Mouse (Mus musculus) activated CD4-positive, CD25-positive, alpha-beta regulatory T cell, adult 4 months (primary cell): ENCODE measurements around the gene U2surp. TPM values are rescaled to one million over a fixed set of nuclear protein-coding genes. Genes with fewer than 3 reads are reported as not detected.

Source experiments
- ATAC-seq: one replicate; pipeline ENCODE4 v1.8.0; 2017
- polyA plus RNA-seq, 2 experiments: library from polyadenylated mRNA; unstranded; fragments of 100-300 nt; shearing (Covaris generic); gene quantifications; one replicate each; pipeline ENCODE4 v1.2.1; 2017

U2surp gene
- polyA plus RNA-seq = 100 to 1,000 TPM; 173 to 228 TPM

DNA sequence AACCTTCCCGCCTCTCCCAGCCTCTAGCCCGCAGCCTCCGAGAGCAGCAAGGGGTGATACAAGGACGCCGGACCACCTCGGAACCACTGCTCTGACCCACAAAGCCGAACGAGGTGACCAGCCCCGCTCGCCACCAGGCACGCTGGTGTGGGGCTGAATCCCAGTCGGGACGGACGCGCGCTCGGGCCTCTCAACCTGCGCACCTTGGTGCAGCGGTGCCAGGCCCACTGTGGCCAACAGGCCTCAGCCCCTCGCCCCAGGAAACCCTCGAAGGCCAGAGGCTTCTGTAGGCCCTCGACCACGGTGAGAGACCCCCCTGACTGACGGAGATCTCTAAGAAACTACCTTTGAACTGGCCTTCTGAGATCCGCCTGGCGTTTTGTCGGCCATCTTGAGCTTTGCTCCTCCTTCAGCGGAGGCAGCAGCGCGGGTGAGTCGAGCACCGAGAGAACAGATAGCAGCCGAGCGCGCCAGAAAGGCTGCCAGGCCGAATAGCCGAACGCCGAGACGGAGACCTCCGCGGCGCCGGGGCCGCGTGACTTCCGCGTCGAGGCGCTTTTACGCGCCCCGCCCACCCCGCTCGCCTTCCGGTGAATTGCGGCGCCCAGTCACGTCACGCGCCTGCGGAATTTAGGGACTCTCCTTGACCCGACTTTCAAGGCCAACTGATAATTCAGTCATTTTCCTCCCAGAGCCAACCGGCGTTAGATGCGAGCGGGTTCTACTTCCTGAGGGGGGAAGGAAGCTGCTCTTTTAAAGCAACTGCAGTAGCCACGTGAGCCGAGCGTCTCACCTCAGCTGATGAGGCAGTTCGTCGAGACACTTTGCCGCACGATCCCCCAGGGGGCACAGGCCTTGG, at the start of gene U2surp:
Gene U2surp (minus strand): TSS at position 525 of the 859 bp plus-strand sequence.
- peak; percentile 92 for ATAC-seq

DNA sequence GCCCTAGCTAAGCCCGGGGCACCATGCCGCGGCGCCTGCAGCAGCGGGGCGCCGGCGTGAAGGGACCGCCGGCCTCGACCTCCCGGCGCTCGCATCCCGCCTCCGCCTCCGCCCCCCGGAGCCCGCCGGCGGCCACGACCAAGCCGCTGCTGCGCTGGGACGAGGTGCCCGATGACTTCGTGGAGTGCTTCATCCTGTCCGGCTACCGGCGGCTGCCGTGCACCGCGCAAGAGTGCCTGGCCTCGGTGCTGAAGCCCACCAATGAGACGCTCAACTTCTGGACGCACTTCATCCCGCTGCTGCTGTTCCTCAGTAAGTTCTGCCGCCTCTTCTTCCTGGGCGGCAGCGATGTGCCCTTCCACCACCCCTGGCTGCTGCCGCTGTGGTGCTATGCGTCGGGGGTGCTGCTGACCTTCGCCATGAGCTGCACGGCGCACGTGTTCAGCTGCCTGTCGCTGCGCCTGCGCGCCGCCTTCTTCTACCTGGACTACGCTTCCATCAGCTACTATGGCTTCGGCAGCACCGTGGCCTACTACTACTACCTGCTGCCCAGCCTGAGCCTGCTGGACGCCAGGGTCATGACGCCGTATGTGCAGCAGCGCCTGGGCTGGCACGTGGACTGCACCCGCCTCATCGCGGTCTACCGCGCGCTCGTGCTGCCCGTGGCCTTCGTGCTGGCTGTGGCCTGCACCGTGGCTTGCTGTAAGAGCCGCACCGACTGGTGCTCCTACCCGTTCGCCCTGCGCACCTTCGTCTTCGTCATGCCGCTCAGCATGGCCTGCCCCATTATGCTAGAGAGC, 48.3 kb upstream of the U2surp start:
- no peak for ATAC-seq

DNA sequence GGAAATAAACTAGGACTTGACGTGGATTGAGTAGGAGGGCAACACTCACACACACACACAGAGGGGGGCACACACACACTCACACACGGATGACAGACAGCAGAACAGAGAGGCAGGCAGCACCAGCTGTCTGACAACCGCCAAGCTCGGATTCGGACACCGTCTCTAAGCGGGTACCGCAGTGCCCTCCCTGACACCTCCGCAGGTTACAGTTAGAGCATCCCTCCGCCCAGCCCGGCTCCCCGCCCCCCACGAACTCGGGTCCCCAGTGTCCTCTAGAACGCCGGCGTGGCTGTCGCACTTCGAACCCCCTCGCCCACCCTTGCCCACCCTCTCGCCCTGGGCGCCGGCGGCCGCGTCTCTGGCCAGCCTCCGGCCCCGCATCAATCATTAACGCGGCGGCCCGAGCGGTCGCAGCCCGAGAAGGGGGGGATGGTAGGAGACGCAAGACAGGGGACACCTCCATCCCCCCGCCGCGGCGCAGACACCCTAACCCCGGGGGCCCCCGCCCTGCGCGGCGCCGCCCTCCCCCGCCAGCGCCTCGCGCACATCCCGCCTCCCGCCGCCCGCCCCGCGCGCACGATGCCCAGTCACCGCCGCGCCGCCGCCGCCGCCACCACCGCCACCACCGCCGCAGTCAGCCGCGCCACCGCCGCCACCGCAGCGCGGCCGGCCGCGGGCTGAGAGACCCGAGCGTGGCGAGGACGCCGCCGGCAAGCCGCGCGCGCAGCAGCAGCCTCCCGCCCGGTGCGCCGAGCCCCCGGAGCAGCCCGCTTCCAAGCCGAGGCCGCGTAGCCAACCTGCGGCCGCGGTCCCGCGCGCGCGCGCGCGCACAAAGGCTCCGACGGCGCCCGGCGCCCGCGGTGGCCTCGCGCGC, 47.5 kb upstream of the U2surp start, which contains the start of gene Paqr9:
Gene Paqr9 (plus strand): TSS at position 599 of the 877 bp plus-strand sequence.
- ATAC-seq = no peak

DNA sequence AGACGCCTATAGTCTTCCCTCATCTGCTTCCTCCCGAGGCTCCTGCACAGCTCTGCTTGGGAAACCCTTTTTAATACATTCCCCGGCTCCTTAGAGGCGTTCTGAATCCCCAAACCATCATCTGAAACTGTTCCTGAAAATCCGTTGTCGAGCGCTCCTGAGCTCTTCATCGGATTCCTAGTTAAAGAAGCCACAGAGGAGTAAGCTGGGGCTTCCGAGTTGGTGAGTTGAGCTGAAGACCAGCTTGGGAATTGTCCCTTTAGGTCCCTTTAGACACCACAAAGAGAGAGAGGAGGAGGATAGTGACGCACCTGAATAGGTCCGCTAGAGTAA, 46.9 kb upstream of the U2surp start:
- no peak for ATAC-seq

DNA sequence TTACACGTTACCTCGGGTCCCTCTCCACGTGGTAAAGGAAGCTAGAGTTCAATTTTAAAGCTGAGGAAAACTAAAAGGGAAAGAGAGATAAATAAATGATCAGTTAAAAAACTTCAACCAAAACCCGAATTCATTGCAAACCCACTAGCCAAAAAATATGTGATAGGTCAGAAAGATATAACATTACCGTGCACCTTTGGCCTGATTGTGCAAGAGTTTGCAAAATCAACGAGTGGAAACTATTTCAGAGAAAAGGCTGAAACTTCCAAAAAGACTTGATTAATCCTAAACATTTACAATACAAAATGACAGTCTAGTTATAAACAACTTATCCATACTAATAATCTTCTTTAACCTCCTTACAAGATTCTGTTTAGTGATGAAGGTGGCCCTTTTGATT, 45.9 kb upstream of the U2surp start:
- ATAC-seq = no peak

DNA sequence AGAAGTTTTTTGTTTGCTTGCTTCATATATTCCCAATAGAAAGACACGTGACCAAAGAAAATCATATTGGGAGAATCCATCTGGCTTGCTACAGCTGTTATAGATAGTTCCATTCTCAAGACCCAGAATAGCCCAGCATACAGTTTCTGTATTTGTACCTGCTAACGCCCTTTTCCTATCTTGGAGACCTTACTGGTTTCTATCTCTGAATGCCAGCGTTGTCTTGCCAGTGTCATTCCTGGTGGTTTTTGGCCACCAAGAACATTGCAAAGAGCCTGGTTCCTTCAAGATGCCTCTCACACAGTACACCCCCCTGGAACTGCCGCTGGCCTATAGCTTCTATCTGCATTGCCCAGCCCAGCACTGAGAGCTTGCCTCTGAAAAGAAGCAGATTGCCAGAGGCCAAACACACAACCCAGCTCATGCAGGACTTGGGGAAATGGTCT, 44.3 kb upstream of the U2surp start:
- ATAC-seq = no peak

DNA sequence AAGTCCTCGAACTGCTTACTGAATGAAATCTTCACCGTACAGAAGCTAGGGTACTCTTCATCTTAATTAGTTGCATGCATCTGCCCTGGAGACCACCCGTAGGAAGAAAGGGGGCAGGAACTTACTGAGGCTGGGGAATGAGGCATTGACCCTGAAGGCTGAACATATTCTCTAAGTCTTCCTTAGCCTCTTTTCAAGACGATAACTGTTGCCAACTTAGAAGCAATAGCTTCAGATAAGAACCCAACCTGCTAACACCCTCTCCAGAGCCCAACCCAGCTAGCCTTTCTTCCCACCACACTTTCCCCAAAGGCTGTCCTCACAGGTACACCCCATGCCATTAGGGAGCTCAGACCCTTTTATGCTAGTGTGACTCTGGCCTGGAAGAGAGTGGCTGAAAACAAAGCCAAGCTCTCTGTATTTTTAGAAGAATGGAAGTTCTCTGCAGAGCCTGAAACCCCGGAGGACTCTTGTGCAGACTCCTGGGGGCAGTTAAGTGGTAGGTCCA, 43.5 kb upstream of the U2surp start:
- no peak for ATAC-seq

DNA sequence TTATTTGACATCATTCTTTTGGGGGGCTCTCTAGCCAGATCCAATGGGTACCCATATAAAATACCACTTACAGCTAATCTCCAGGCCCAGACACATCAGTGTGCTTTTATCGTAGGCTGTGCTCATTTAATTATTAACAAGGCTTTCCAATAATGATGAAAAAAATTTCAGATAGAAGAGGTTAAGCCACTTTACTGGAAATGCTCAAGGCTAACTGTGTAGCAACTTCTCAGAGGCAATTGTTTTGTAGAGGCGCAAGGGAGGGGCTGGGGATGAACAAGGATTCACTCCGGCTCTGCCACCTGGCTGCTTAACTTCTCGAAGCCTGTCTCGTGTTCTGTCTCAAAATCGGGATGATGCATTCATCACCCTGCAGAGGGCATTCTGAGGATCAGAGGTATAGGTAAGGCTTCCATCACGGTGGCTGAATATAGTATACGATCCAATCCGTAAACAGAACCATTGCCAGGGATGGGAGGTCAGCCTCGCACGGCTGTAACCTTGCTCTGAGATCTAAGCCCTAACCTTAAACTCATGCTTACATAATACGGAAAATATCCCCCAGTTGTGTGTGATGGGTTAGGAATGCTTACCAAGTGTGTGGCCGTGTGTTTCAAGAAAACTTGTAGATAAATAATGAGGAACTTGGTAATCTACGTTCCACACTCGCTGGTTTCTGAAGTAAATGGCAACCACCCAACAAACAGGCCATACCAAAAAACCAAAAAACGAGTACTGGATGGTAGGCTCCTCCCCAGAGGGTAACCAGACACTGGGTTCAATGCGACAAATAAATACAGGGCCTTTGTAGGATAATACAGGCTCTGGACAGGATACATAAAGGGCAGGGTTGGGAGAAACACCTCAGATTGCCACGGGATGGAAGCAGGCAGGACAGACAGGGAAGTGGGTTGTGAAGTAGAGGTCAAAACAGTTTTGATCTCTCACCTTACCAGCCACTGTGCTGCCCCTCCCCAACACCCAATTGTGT, 42.7 kb upstream of the U2surp start:
- no peak for ATAC-seq

DNA sequence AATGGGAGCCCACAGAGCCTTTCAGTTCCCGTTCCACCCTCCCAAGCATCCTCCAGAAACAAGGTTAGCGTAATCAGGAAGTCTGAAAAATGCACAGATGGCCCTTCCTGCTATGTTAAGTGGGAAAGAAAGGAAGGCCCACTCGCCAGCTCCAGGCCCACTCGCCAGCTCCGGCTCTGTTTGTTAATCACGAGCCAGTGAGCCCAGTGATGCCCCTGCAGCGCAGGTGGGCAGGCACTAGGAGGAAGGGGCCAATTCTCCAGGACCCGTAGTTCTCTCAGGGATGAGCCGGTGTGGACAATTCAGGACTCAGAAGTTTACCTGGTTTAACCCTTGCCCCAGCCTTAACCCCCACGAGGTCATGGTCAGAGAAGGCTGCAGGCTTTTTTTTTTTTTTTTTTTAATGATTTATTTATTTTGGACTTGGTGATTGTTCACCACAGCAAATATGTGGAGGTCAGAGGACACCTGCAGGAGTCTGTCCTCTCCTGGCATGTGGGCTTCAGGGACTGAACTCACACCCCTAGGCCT, 40.4 kb upstream of the U2surp start:
- no peak for ATAC-seq

DNA sequence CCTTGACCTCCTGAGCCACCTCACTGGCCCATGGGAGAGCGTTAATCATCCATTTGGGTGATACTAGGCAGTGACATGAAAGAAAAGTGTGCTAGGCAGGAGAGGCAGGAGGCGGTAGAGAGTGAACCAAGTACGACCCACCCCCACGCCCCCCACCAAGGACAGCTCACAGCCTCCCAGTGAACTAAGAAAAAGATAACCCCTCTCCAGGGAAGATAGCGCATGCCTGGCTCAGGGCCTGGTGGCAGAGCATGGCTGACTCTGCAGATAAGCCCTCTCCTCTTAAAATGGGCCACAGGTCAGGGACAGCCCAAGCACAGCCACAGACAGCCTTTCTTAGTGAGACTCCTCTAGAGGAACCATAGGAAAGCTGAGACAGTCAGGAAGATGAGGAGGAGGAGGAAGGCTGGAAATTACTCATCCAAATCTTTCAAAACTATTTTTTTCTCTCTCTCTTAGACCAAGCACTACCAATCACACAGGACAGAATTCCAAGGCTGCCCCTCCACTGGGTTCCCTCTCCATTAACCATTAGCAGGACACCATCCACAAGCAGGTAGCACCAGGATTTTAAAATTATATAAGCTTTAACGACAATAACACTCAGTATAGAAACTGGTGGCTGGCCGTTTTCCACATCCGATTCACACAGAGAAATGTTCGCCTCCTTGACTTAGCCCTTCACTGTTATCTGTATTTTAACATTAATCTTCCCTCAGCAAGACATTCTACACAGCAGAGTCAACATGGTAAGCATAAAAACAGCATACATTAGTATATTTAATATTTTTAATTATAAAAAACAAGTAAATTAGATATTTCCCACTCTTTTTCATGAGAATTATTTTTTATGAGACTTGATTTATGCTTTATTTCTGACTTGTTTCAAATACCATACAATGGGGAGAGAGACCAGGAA, 39.3 kb upstream of the U2surp start:
- ATAC-seq = no peak

DNA sequence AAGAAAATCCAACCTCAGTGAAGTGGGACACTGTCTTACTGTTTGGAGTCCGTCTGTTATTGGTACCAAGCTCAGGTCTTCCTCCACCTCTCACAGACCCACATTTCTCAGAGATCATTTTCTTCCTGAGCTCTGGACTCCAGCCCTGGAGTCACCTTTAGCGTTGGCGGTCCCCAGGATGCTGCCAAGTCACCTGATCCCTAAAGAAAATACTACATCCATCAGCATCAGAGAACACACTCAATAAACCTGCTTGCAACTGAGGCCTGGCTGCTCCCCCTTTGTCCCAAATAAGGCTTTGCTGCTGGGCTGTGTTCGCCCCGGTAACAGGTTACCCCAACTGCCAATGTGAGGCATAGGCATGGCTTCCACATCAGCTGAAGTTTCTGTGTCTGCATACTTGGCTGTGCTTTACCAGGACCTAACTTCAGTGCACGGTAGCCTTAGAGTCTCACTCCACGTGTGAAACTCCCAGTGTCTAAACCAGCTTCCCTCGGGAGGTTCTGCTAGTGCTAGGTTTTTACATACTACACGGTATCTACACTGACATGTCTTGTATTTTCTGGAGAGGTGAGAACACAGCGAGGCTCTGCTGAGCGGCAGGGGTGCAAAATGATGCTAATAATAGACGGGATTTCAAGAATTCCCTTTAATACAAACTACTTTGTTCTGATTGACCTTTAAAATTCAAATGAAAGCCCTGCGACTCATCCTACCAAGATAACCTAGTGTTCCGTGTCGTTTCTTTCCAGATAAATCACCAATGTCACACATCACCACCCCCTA, 38.0 kb upstream of the U2surp start:
- ATAC-seq = no peak

DNA sequence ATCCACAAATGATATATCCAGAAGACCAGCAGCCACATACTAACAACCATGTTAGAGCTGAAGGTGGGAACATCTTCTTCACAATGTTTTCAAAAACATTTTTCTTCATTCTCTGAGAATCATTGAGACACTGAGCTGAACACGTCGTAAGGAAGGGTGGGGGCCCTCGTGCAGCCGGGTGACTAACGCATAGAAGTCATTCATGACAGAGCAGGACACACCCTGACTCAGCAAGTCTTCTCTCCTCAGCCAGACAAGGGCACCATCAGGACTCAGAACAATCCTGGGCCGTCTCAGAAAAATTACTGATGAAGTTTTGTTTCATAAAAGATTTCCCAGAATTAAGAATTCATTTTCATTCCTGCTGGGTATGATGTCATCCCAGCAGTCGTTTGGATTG, 34.9 kb upstream of the U2surp start:
- ATAC-seq = no peak

DNA sequence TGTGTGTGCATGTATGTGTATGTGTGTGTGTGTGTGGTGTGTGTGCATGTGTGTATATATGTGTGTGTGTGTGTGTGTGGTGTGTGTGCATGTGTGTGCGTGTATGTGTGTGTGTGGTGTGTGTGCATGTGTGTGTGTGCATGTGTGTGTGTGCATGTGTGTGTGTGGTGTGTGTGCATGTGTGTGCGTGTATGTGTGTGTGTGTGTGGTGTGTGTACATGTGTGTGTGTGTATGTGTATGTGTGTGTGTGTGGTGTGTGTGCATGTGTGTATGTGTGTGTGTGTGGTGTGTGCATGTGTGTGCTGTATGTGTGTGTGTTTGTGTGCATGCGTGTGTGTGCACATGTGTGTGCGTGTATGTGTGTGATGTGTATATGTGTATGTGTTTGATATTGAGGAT, 32.8 kb upstream of the U2surp start:
- ATAC-seq = no peak

DNA sequence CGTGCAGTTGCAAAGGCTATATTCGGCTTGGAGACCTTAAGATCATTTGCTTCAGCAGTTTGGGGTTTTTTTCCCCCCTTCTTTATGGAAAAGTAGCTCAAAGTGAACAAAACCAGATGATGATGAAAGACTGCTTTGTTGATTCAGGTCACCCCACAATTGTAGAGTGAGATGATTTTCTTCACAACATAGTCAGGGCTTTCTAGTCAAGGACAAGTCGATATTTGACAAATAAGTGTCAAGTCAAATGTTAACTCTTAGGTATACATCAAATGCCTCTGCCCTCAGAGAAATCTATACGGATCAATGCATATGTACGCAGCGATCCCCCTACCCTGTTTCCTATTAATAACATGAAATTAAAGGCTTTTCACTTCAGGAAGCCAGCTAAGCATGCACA, 30.7 kb upstream of the U2surp start:
- no peak for ATAC-seq

DNA sequence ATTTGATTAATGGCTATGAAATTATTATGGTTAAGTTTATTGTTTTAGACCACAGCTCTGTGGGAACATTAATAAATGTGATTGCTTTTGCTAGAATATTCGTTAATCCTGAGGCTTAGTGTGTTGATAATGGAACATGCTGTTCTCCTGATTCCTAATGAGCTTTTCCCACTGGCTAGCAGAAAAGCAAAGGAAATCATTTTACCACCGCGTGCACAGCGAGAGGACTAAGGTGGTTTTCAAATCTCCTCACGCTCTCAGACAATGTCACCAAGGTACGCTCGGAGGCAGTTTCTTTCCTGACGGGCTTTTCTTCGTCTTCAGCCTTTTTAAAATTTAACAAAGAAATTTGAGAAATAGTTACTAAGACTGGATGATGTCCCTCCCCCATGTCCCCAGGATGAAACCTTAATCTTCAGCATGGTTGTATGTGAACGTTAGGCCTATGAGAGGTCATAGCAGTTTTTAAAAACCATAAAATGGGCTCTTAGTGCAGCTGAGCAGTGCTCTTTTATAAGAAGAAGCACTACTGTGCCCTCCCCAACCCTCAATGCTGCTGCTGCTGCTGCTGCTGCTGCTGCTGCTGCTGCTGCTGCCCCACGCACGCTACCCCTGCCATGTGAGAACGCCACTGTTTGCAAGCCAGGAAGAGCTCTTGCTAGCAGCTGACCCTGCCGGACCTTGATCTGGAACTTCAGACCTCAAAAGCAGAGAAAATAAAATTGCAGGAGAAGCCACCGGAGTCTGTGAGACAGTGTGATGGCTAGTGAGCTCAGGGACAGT, 30.0 kb upstream of the U2surp start:
- ATAC-seq = no peak

DNA sequence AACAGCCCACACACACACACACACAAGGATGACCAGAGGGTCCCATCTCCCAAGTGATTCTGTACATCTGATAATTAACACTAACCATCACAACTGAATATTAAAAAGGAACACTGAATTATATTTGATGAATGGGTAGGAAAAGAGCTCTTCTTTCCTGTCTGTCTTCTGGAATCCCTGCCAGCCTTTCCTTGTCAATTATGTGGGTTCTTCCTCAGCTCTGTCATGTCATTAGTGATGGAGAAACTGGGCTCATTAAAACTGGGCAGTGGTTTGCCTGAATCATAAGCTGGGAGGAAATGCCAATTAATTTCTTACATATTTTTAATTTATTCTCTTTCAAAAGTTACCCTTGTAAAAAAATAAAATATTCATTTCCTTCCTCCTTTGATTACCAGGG, 29.4 kb upstream of the U2surp start:
- ATAC-seq = no peak

DNA sequence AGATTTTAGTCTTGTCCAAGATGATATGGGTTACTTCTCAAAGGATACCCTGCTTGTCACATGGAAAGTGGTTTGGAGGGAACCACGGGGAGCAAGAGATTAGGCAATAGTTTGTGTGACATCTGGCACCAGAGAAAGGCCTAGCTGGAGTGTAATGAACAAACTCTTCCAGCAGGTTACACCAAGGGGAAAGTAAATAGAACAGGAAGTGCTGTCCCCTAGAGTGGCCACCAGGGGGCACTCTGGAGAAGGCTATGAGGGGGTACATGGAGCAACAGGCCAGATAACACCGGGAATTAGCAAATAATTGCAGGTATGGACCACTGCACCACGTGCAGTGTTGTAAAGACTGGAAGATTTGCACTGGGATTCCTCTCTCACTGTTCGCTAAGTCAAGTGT, 28.7 kb upstream of the U2surp start:
- peak; percentile 66 for ATAC-seq

DNA sequence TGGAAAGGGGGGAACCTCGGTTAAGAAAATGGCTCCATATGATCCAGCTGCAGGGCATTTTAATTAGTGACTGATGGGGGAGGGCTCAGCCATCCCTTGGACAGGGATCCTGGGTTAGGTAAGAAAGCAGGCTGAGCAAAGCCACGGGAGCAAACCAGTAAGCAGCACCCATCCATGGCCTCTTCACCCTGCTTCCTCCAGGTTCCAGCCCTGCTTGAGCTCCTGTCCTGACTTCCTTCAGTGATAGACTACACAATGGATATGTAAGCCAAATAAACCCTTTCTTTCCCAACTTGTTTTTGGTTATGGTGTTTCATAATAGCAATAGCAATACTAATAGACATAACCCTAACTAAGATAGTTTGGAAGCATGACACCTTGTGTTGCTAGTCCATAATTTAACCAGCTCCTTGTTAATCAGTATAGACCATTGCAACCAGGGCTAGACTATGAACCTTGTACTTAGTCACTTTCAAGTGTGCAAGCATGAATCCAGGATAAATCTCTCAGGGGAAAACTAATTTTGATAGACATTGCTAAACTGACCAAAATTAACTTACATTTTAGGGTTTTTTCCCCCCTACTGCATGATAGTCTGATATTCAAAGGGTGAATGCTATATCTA, 27.5 kb upstream of the U2surp start:
- no peak for ATAC-seq
